Mouse (Mus musculus) forebrain, embryonic 13.5 days (tissue): ENCODE measurements at regions not wholly inside any gene's neighbourhood (a gene's known extent, or its start where the extent isn't known, plus 50 kb on each side); places are given as distances from the start of the nearest gene placed in this dataset.

Source experiments
- ATAC-seq: fragments of 200-750 bp; cut with Nextera tagmentation; 2 replicates; pipeline ENCODE4 v1.8.0; 2017
- H3K27ac ChIP-seq: fragments of 300-500 bp; sonication (generic); 2 replicates; pipeline ENCODE4 v1.5.1; 2015; ENCODE audit warnings: inconsistent platforms, mild to moderate bottlenecking, moderate library complexity
- H3K27me3 ChIP-seq: fragments of 300-500 bp; sonication (generic); 2 replicates; pipeline ENCODE4 v1.6.1; 2015; ENCODE audit warnings: mild to moderate bottlenecking, inconsistent platforms
- H3K36me3 ChIP-seq: fragments of 300-500 bp; sonication (generic); 2 replicates; pipeline ENCODE4 v1.6.1; 2015; ENCODE audit warnings: mild to moderate bottlenecking, inconsistent platforms; ENCODE audit not compliant: poor library complexity, severe bottlenecking
- H3K4me1 ChIP-seq: fragments of 300-500 bp; sonication (generic); 2 replicates; pipeline ENCODE4 v1.6.1; 2015; ENCODE audit warnings: inconsistent platforms
- H3K4me2 ChIP-seq: fragments of 300-500 bp; sonication (generic); 2 replicates; pipeline ENCODE4 v1.6.1; 2015; ENCODE audit warnings: inconsistent platforms, mild to moderate bottlenecking, moderate library complexity
- H3K4me3 ChIP-seq: fragments of 300-500 bp; sonication (generic); 2 replicates; pipeline ENCODE4 v1.5.1; 2015; ENCODE audit warnings: mild to moderate bottlenecking, inconsistent platforms
- H3K9ac ChIP-seq: fragments of 300-500 bp; sonication (generic); 2 replicates; pipeline ENCODE4 v1.6.1; 2015; ENCODE audit warnings: mild to moderate bottlenecking, inconsistent platforms
- H3K9me3 ChIP-seq: fragments of 300-500 bp; sonication (generic); replicated peaks from 2 replicates; pipeline ENCODE4 v1.6.1; 2016; ENCODE audit warnings: inconsistent platforms
- WGBS: fragments of 180-500 bp; shearing (Covaris S2); methylation state at CpG from one replicate; pipeline ENCODE4 v1.1.7; 2015; 5-methylcytosine and 5-hydroxymethylcytosine counted together

- no peaks in the 10 kb centered on the region for H3K27me3 ChIP-seq
- H3K4me2 ChIP-seq = no peak overlapping the region
- ATAC-seq = no peak
- WGBS = 80% methylated on average over 7 of the region's 7 CpGs
- H3K36me3 ChIP-seq = no peaks in the 10 kb centered on the region
- H3K9me3 ChIP-seq = no peaks in the 10 kb centered on the region
- H3K27ac ChIP-seq = no peak overlapping the region
- no peak overlapping the region for H3K9ac ChIP-seq
- H3K4me1 ChIP-seq = no peaks in the 10 kb centered on the region
- no peak overlapping the region for H3K4me3 ChIP-seq
These were observed 342.6 kb upstream of the Klf4 start for GRCm38 (mm10) chr4:55874875-55875274.

- Histone ChIP-seq H3K9me3 (no peaks in the 10 kb centered on the region), H3K9ac (no peak overlapping the region), H3K27me3 (no peaks in the 10 kb centered on the region), H3K36me3 (no peaks in the 10 kb centered on the region), H3K4me2 (no peak overlapping the region), H3K4me1 (no peaks in the 10 kb centered on the region), H3K4me3 (no peak overlapping the region), H3K27ac (no peak overlapping the region)
- WGBS = 85% methylated on average over 4 of the region's 4 CpGs
- no peak for ATAC-seq
These were observed 342.0 kb upstream of the Klf4 start for GRCm38 (mm10) chr4:55874276-55874675.

GRCm38 (mm10) chr4:55860055-55860454 is 327.8 kb upstream of the Klf4 start:
- ATAC-seq = no peak
- WGBS = 65% methylated on average over 2 of the region's 2 CpGs
- Histone ChIP-seq H3K4me1 (no peaks in the 10 kb centered on the region), H3K27ac (no peak overlapping the region), H3K4me3 (no peak overlapping the region), H3K27me3 (no peaks in the 10 kb centered on the region), H3K4me2 (no peak overlapping the region), H3K9ac (no peak overlapping the region), H3K36me3 (no peaks in the 10 kb centered on the region), H3K9me3 (no peaks in the 10 kb centered on the region)

GRCm38 (mm10) chr4:55859211-55859761 is 327.0 kb upstream of the Klf4 start:
- no peak overlapping the region for H3K27ac ChIP-seq
- 85% methylated on average over 2 of the region's 2 CpGs for WGBS
- no peak for ATAC-seq
- H3K4me1 ChIP-seq = no peaks in the 10 kb centered on the region
- H3K9ac ChIP-seq = no peak overlapping the region
- H3K36me3 ChIP-seq = no peaks in the 10 kb centered on the region
- no peak overlapping the region for H3K4me2 ChIP-seq
- no peaks in the 10 kb centered on the region for H3K9me3 ChIP-seq
- H3K27me3 ChIP-seq = no peaks in the 10 kb centered on the region
- H3K4me3 ChIP-seq = no peak overlapping the region

- 92% methylated on average over 1 of the region's 1 CpGs for WGBS
- Histone ChIP-seq H3K9me3 (no peaks in the 10 kb centered on the region), H3K27ac (no peak overlapping the region), H3K9ac (no peak overlapping the region), H3K4me1 (no peaks in the 10 kb centered on the region), H3K4me2 (no peak overlapping the region), H3K4me3 (no peak overlapping the region), H3K36me3 (no peaks in the 10 kb centered on the region), H3K27me3 (no peaks in the 10 kb centered on the region)
- ATAC-seq = no peak
These were observed 319.2 kb upstream of the Klf4 start for GRCm38 (mm10) chr4:55851430-55851829.

- H3K4me3 ChIP-seq = no peak overlapping the region
- H3K36me3 ChIP-seq = no peaks in the 10 kb centered on the region
- 85% methylated on average over 5 of the region's 5 CpGs for whole genome bisulfite sequencing
- H3K9me3 ChIP-seq = no peaks in the 10 kb centered on the region
- no peak for ATAC-seq
- no peak overlapping the region for H3K4me2 ChIP-seq
- H3K27ac ChIP-seq = no peak overlapping the region
- no peak overlapping the region for H3K9ac ChIP-seq
- H3K27me3 ChIP-seq = no peaks in the 10 kb centered on the region
- H3K4me1 ChIP-seq = no peaks in the 10 kb centered on the region
These were observed 318.8 kb upstream of the Klf4 start for GRCm38 (mm10) chr4:55851027-55851426.

GRCm38 (mm10) chr4:55843727-55844401 is 311.6 kb upstream of the Klf4 start:
- no peaks in the 10 kb centered on the region for H3K9me3 ChIP-seq
- no peak overlapping the region for H3K4me2 ChIP-seq
- no peak overlapping the region for H3K27ac ChIP-seq
- H3K4me1 ChIP-seq = peaks cover 7% of the 10 kb centered on the region
- no peaks in the 10 kb centered on the region for H3K27me3 ChIP-seq
- no peak for ATAC-seq
- no peak overlapping the region for H3K9ac ChIP-seq
- WGBS = 61% methylated on average over 12 of the region's 12 CpGs
- no peaks in the 10 kb centered on the region for H3K36me3 ChIP-seq
- H3K4me3 ChIP-seq = no peak overlapping the region

- H3K9me3 ChIP-seq = no peaks in the 10 kb centered on the region
- no peak overlapping the region for H3K4me3 ChIP-seq
- H3K27ac ChIP-seq = no peak overlapping the region
- 0 out of 2 replicates have a peak, but pooled peaks cover under 1% of the 10 kb centered on the region for H3K4me1 ChIP-seq
- H3K36me3 ChIP-seq = no peaks in the 10 kb centered on the region
- WGBS = 84% methylated on average over 3 of the region's 3 CpGs
- H3K9ac ChIP-seq = no peak overlapping the region
- H3K4me2 ChIP-seq = no peak overlapping the region
- ATAC-seq = no peak
- H3K27me3 ChIP-seq = no peaks in the 10 kb centered on the region
These were observed 306.3 kb upstream of the Klf4 start for GRCm38 (mm10) chr4:55838568-55838967.

- H3K36me3 ChIP-seq = no peaks in the 10 kb centered on the region
- H3K4me1 ChIP-seq = no peaks in the 10 kb centered on the region
- H3K9ac ChIP-seq = no peak overlapping the region
- no peaks in the 10 kb centered on the region for H3K9me3 ChIP-seq
- ATAC-seq = no peak
- 86% methylated on average over 9 of the region's 9 CpGs for WGBS
- no peak overlapping the region for H3K4me3 ChIP-seq
- H3K27me3 ChIP-seq = no peaks in the 10 kb centered on the region
- H3K27ac ChIP-seq = no peak overlapping the region
- H3K4me2 ChIP-seq = no peak overlapping the region
These were observed 291.9 kb upstream of the Klf4 start for GRCm38 (mm10) chr4:55824047-55824760.

- Histone ChIP-seq H3K27me3 (no peaks in the 10 kb centered on the region), H3K36me3 (no peaks in the 10 kb centered on the region), H3K4me3 (no peak overlapping the region), H3K9ac (no peak overlapping the region), H3K9me3 (no peaks in the 10 kb centered on the region), H3K4me2 (no peak overlapping the region), H3K27ac (no peak overlapping the region), H3K4me1 (no peaks in the 10 kb centered on the region)
- ATAC-seq = no peak
- WGBS = 74% methylated on average over 1 of the region's 1 CpGs
These were observed 291.3 kb upstream of the Klf4 start for GRCm38 (mm10) chr4:55823583-55823982.

GRCm38 (mm10) chr4:55817035-55817818 is 285.0 kb upstream of the Klf4 start:
- Histone ChIP-seq H3K27me3 (no peaks in the 10 kb centered on the region), H3K27ac (no peak overlapping the region), H3K9ac (no peak overlapping the region), H3K36me3 (no peaks in the 10 kb centered on the region), H3K4me1 (no peaks in the 10 kb centered on the region), H3K4me2 (no peak overlapping the region), H3K9me3 (no peaks in the 10 kb centered on the region), H3K4me3 (no peak overlapping the region)
- WGBS = 82% methylated on average over 4 of the region's 4 CpGs
- no peak for ATAC-seq

- no peak overlapping the region for H3K9ac ChIP-seq
- no peak overlapping the region for H3K27ac ChIP-seq
- no peak overlapping the region for H3K4me3 ChIP-seq
- no peaks in the 10 kb centered on the region for H3K36me3 ChIP-seq
- H3K9me3 ChIP-seq = no peaks in the 10 kb centered on the region
- 91% methylated on average over 3 of the region's 3 CpGs for WGBS
- no peak overlapping the region for H3K4me2 ChIP-seq
- H3K27me3 ChIP-seq = no peaks in the 10 kb centered on the region
- ATAC-seq = no peak
- H3K4me1 ChIP-seq = no peaks in the 10 kb centered on the region
These were observed 283.6 kb upstream of the Klf4 start for GRCm38 (mm10) chr4:55815832-55816231.
